Mouse (Mus musculus) heart, embryonic 11.5 days (tissue): ENCODE measurements around the gene Usp48. TPM values are rescaled to one million over a fixed set of nuclear protein-coding genes. Genes with fewer than 3 reads are reported as not detected.
A peak's percentile ranks its signal among the peaks of the same experiment; 100 is the strongest.

Experiments
- ATAC-seq: fragments of 200-750 bp; cut with Nextera tagmentation; replicated peaks from 2 replicates; pipeline ENCODE4 v1.8.0; 2017; ENCODE audit warnings: moderate library complexity; ENCODE audit not compliant: insufficient number of reproducible peaks, low FRiP score, low TSS enrichment
- H3K27ac ChIP-seq: fragments of 300-500 bp; sonication (generic); 2 replicates; pipeline ENCODE4 v1.5.1; 2014; ENCODE audit warnings: mild to moderate bottlenecking, low read depth, low read length
- H3K27me3 ChIP-seq: fragments of 300-500 bp; sonication (generic); 2 replicates; pipeline ENCODE4 v1.6.1; 2014; ENCODE audit warnings: mild to moderate bottlenecking, low read length, mixed read lengths; ENCODE audit not compliant: control insufficient read depth, insufficient read depth
- H3K36me3 ChIP-seq: fragments of 300-500 bp; sonication (generic); 2 replicates; pipeline ENCODE4 v1.6.1; 2014; ENCODE audit warnings: mild to moderate bottlenecking, low read length, moderate library complexity, mixed read lengths; ENCODE audit not compliant: control insufficient read depth, insufficient read depth
- H3K4me1 ChIP-seq: fragments of 300-500 bp; sonication (generic); 2 replicates; pipeline ENCODE4 v1.6.1; 2014; ENCODE audit warnings: low read length; ENCODE audit not compliant: control insufficient read depth, insufficient read depth
- H3K4me2 ChIP-seq: fragments of 300-500 bp; sonication (generic); 2 replicates; pipeline ENCODE4 v1.6.1; 2014; ENCODE audit warnings: mild to moderate bottlenecking, moderate library complexity
- H3K4me3 ChIP-seq: fragments of 300-500 bp; sonication (generic); 2 replicates; pipeline ENCODE4 v1.5.1; 2014; ENCODE audit warnings: low read depth, low read length
- H3K9ac ChIP-seq: fragments of 300-500 bp; sonication (generic); 2 replicates; pipeline ENCODE4 v1.6.1; 2014; ENCODE audit warnings: mild to moderate bottlenecking, low read depth, low read length, moderate library complexity
- H3K9me3 ChIP-seq: fragments of 300-500 bp; sonication (generic); replicated peaks from 2 replicates; pipeline ENCODE4 v1.6.1; 2016; ENCODE audit warnings: low read length; ENCODE audit not compliant: control insufficient read depth
- WGBS: fragments of 180-500 bp; shearing (Covaris S2); extraction: QIAGEN DNeasy Blood & Tissue Kit; methylation state at CpG from one replicate; pipeline ENCODE4 v1.1.7; 2014; ENCODE audit not compliant: insufficient replicate concordance; 5-methylcytosine and 5-hydroxymethylcytosine counted together
- polyA plus RNA-seq: library from polyadenylated mRNA; unstranded; fragments of >200 nt; fragmentation: Nextera tagmentation; extraction: Ambion mirVana; gene quantifications from 2 replicates; pipeline ENCODE4 v1.2.1, GENCODE M21; 2014

The Usp48 gene
- polyA plus RNA-seq, 1 experiment from 2014 or later, result 50.1 TPM

- Histone ChIP-seq H3K27ac (no peak overlapping the region), H3K4me2 (no peak overlapping the region), H3K4me1 (peaks cover 21% of the 10 kb centered on the region), H3K9ac (no peak overlapping the region), H3K4me3 (no peak overlapping the region), H3K36me3 (no peaks in the 10 kb centered on the region), H3K27me3 (no peaks in the 10 kb centered on the region), H3K9me3 (no peaks in the 10 kb centered on the region)
- ATAC-seq, result no peak
- 95% methylated on average over 4 of the region's 4 CpGs for WGBS
Observed at GRCm38 (mm10) chr4:137597098-137597630, 3.6 kb downstream of the Usp48 start.

GRCm38 (mm10) chr4:137598577-137598976 lies 5.0 kb downstream of the Usp48 start:
- no peaks in the 10 kb centered on the region for H3K36me3 ChIP-seq
- peaks cover 33% of the 10 kb centered on the region for H3K4me1 ChIP-seq
- H3K27me3 ChIP-seq, result no peaks in the 10 kb centered on the region
- H3K27ac ChIP-seq, result no peak overlapping the region
- no peak overlapping the region for H3K4me3 ChIP-seq
- no peak overlapping the region for H3K9ac ChIP-seq
- no peak for ATAC-seq
- WGBS, result 81% methylated on average over 5 of the region's 5 CpGs
- H3K4me2 ChIP-seq, result no peak overlapping the region
- H3K9me3 ChIP-seq, result no peaks in the 10 kb centered on the region

GRCm38 (mm10) chr4:137603449-137604171 lies 10.1 kb downstream of the Usp48 start:
- Histone ChIP-seq H3K4me1 (peaks cover 31% of the 10 kb centered on the region), H3K4me3 (no peak overlapping the region), H3K36me3 (peaks cover 17% of the 10 kb centered on the region), H3K27me3 (no peaks in the 10 kb centered on the region), H3K9me3 (no peaks in the 10 kb centered on the region), H3K27ac (no peak overlapping the region), H3K4me2 (peak overlapping the region; percentile 43), H3K9ac (no peak overlapping the region)
- ATAC-seq, result no peak
- 58% methylated on average over 11 of the region's 11 CpGs for WGBS

GRCm38 (mm10) chr4:137607023-137607422 lies 13.5 kb downstream of the Usp48 start:
- Histone ChIP-seq H3K27ac (no peak overlapping the region), H3K9ac (no peak overlapping the region), H3K27me3 (no peaks in the 10 kb centered on the region), H3K4me3 (no peak overlapping the region), H3K9me3 (no peaks in the 10 kb centered on the region), H3K4me2 (no peak overlapping the region), H3K36me3 (peaks cover 30% of the 10 kb centered on the region), H3K4me1 (peaks cover 24% of the 10 kb centered on the region)
- no peak for ATAC-seq
- 96% methylated on average over 2 of the region's 2 CpGs for WGBS

- H3K9ac ChIP-seq, result no peak overlapping the region
- H3K27ac ChIP-seq, result no peak overlapping the region
- 83% methylated on average over 7 of the region's 7 CpGs for WGBS
- H3K4me3 ChIP-seq, result no peak overlapping the region
- H3K4me2 ChIP-seq, result no peak overlapping the region
- no peak for ATAC-seq
- H3K9me3 ChIP-seq, result no peaks in the 10 kb centered on the region
- no peaks in the 10 kb centered on the region for H3K27me3 ChIP-seq
- peaks cover 9% of the 10 kb centered on the region for H3K4me1 ChIP-seq
- peaks cover 43% of the 10 kb centered on the region for H3K36me3 ChIP-seq
Observed at GRCm38 (mm10) chr4:137609281-137609680, 15.7 kb downstream of the Usp48 start.

- peaks cover 44% of the 10 kb centered on the region for H3K36me3 ChIP-seq
- no peak overlapping the region for H3K9ac ChIP-seq
- no peak overlapping the region for H3K27ac ChIP-seq
Observed at GRCm38 (mm10) chr4:137609702-137610101, 16.1 kb downstream of the Usp48 start.

GRCm38 (mm10) chr4:137610256-137610655 lies 16.7 kb downstream of the Usp48 start:
- no peak overlapping the region for H3K9ac ChIP-seq
- ATAC-seq, result no peak
- no peak overlapping the region for H3K4me3 ChIP-seq
- H3K9me3 ChIP-seq, result no peaks in the 10 kb centered on the region
- H3K4me1 ChIP-seq, result peaks cover 7% of the 10 kb centered on the region
- H3K27me3 ChIP-seq, result no peaks in the 10 kb centered on the region
- H3K27ac ChIP-seq, result no peak overlapping the region
- 85% methylated on average over 15 of the region's 15 CpGs for WGBS
- peaks cover 46% of the 10 kb centered on the region for H3K36me3 ChIP-seq
- H3K4me2 ChIP-seq, result no peak overlapping the region

More at GRCm38 (mm10) chr4:137609702-137610101, 16.1 kb downstream of the Usp48 start:
- Histone ChIP-seq H3K4me1 (peaks cover 7% of the 10 kb centered on the region), H3K27me3 (no peaks in the 10 kb centered on the region), H3K4me2 (no peak overlapping the region), H3K9me3 (no peaks in the 10 kb centered on the region), H3K4me3 (no peak overlapping the region)
- ATAC-seq, result no peak
- 57% methylated on average over 7 of the region's 7 CpGs for whole genome bisulfite sequencing

GRCm38 (mm10) chr4:137622847-137623246 lies 29.3 kb downstream of the Usp48 start:
- 87% methylated on average over 8 of the region's 8 CpGs for WGBS

More at GRCm38 (mm10) chr4:137622847-137623246, 29.3 kb downstream of the Usp48 start:
- Histone ChIP-seq H3K4me2 (no peak overlapping the region), H3K4me1 (no peaks in the 10 kb centered on the region), H3K36me3 (peaks cover 30% of the 10 kb centered on the region), H3K27ac (no peak overlapping the region), H3K9ac (no peak overlapping the region), H3K9me3 (no peaks in the 10 kb centered on the region), H3K27me3 (no peaks in the 10 kb centered on the region), H3K4me3 (no peak overlapping the region)
- ATAC-seq, result no peak
